Comparison of ENCODE assay signal across 12 mouse cellular contexts in genomic region chr14:8208876-8209275, GRCm38 (mm10). TPM values are rescaled to one million over a fixed set of nuclear protein-coding genes. Genes with fewer than 3 reads are reported as not detected.
DNase-seq lines count a peak whose midpoint lies in the region; ATAC-seq and TF ChIP-seq lines count a peak whose summit lies in the region.
"Had no signal": no experiment of that assay in that cellular context is flagged by ENCODE, and none has a peak within 500 bp of the region (broad histone marks: within the 10 kb centered on the region; RNA-seq: fewer than 3 reads in every experiment).

No protein-coding gene starts in this region.

- H3K36me3 ChIP-seq in kidney, embryonic 15.5 days: no peaks in the 10 kb centered on the region
- H3K36me3 ChIP-seq: intestine, embryonic 15.5 days; neural tube, embryonic 12.5 days had no signal

- no peak for TF ChIP-seq CTCF in brain, embryonic 14.5 days (IDR thresholded peaks at IDR 0.05; ENCODE audit: borderline replicate concordance, extremely low read depth, insufficient read depth, insufficient read length)

- DNase-seq in adrenal gland, postnatal 10 days: peak; percentile 29
- DNase-seq in adrenal gland, postnatal 4 days (ENCODE audit: low spot score in 2 of 2): no peak
- peak; percentile 84 for DNase-seq in brain, embryonic 14.5 days (ENCODE audit: low read depth)
- peak; percentile 66 to 86 for DNase-seq in left cerebral cortex, postnatal 14 days (ENCODE audit: low spot score in 2 of 2)
- no peak for DNase-seq in embryo, embryonic 10.5 days (ENCODE audit: low spot score)
- DNase-seq: lung, embryonic 14.5 days had no signal

- H3K4me2 ChIP-seq in kidney, embryonic 15.5 days: no peak overlapping the region
- H3K4me2 ChIP-seq: intestine, embryonic 15.5 days; lung, embryonic 14.5 days; neural tube, embryonic 12.5 days had no signal

- 0 out of 2 replicates have a peak, but pooled peaks cover 2% of the 10 kb centered on the region for H3K4me1 ChIP-seq in kidney, embryonic 15.5 days
- H3K4me1 ChIP-seq: intestine, embryonic 15.5 days had no signal

- no peaks in the 10 kb centered on the region for H3K27me3 ChIP-seq in kidney, embryonic 15.5 days
- H3K27me3 ChIP-seq: intestine, embryonic 15.5 days; neural tube, embryonic 12.5 days had no signal

- H3K9ac ChIP-seq in kidney, embryonic 15.5 days: no peak overlapping the region
- H3K9ac ChIP-seq: intestine, embryonic 15.5 days; lung, embryonic 14.5 days; neural tube, embryonic 12.5 days had no signal

- 92% methylated on average over 3 of the region's 3 CpGs for WGBS in kidney, embryonic 15.5 days

- H3K4me3 ChIP-seq in kidney, embryonic 15.5 days (replicated peaks): no peak overlapping the region
- H3K4me3 ChIP-seq: erythroblast, embryonic 14.5 days; intestine, embryonic 15.5 days; neural tube, embryonic 12.5 days had no signal

- intact Hi-C loops in left cerebral cortex, postnatal 14 days (cut with DNase I): no loop called here

- no peak for TF ChIP-seq POLR2A in brain, embryonic 14.5 days (IDR thresholded peaks at IDR 0.05; ENCODE audit: borderline replicate concordance, extremely low read depth, insufficient read depth, insufficient read length, poor library complexity, severe bottlenecking)

- no peaks in the 10 kb centered on the region for H3K9me3 ChIP-seq in kidney, embryonic 15.5 days (replicated peaks)
- H3K9me3 ChIP-seq: intestine, embryonic 15.5 days; neural tube, embryonic 12.5 days had no signal

- peak; percentile 76 for ATAC-seq in frontal cortex, adult (ENCODE audit: low TSS enrichment)
- ATAC-seq in kidney, embryonic 15.5 days (replicated peaks; ENCODE audit: low FRiP score): no peak
- no peak for ATAC-seq in CD4-positive, CD25-positive, alpha-beta regulatory T cell, adult 4 months
- ATAC-seq: intestine, embryonic 15.5 days had no signal

- no peak overlapping the region for H3K27ac ChIP-seq in kidney, embryonic 15.5 days
- H3K27ac ChIP-seq: intestine, embryonic 15.5 days; neural tube, embryonic 12.5 days had no signal

RNA-seq across cellular contexts. Expression of gene Kctd6, which starts 5.1 kb away (rescaled TPM):
- total RNA-seq in adrenal gland, postnatal 10 days (2021): 10 to 100 TPM; 13.5 to 14.3 TPM
- total RNA-seq in adrenal gland, postnatal 4 days (2021): 10 to 100 TPM; 16.0 to 18.8 TPM
- 15.0 and 16.9 TPM in 2 replicates for polyA plus RNA-seq in brain, embryonic 14.5 days (2012; rRNA removed)
- 10 to 100 TPM; 37.5 to 37.8 TPM for total RNA-seq in left cerebral cortex, postnatal 14 days (2021)
- polyA plus RNA-seq in kidney, embryonic 15.5 days (2015; fragmentation: Nextera tagmentation; extraction: Ambion mirVana): 9.0 and 9.3 TPM in 2 replicates
- polyA plus RNA-seq in CD4-positive, CD25-positive, alpha-beta regulatory T cell, adult 4 months (2017; shearing (Covaris generic)): 1 to 10 TPM; 2.0 to 3.4 TPM

RNA-seq across cellular contexts. Expression of gene Pdhb, which starts 36.1 kb away (rescaled TPM):
- total RNA-seq in adrenal gland, postnatal 10 days (2021): 100 to 1,000 TPM; 530 to 551 TPM
- 100 to 1,000 TPM; 233 to 238 TPM for total RNA-seq in adrenal gland, postnatal 4 days (2021)
- polyA plus RNA-seq in brain, embryonic 14.5 days (2012; rRNA removed): 158 and 181 TPM in 2 replicates
- total RNA-seq in left cerebral cortex, postnatal 14 days (2021): 100 to 1,000 TPM; 201 to 206 TPM
- polyA plus RNA-seq in kidney, embryonic 15.5 days (2015; fragmentation: Nextera tagmentation; extraction: Ambion mirVana): 235 and 241 TPM in 2 replicates
- 100 to 1,000 TPM; 139 to 163 TPM for polyA plus RNA-seq in CD4-positive, CD25-positive, alpha-beta regulatory T cell, adult 4 months (2017; shearing (Covaris generic))

RNA-seq across cellular contexts. Expression of gene Acox2, which starts 50.3 kb away (rescaled TPM):
- 10 to 100 TPM; 16.0 to 37.1 TPM for total RNA-seq in adrenal gland, postnatal 10 days (2021)
- total RNA-seq in adrenal gland, postnatal 4 days (2021): 10 to 100 TPM in 1 of 2 experiments, 1 to 10 TPM in 1; 1.1 to 11.4 TPM
- not detected in 2 replicates for polyA plus RNA-seq in brain, embryonic 14.5 days (2012; rRNA removed)
- not detected for total RNA-seq in left cerebral cortex, postnatal 14 days (2021)
- 0.94 and 1.1 TPM in 2 replicates for polyA plus RNA-seq in kidney, embryonic 15.5 days (2015; fragmentation: Nextera tagmentation; extraction: Ambion mirVana)
- polyA plus RNA-seq in CD4-positive, CD25-positive, alpha-beta regulatory T cell, adult 4 months (2017; shearing (Covaris generic)): not detected
- polyA plus RNA-seq: erythroblast, embryonic 14.5 days; neural tube, embryonic 12.5 days had no signal

Comparison
In these comparisons a context has a peak if more than half of its experiments do, and no peak if none do; other contexts are left out.
1. DNase-seq: peak in adrenal gland, postnatal 10 days (single experiment), brain, embryonic 14.5 days (single experiment) and left cerebral cortex, postnatal 14 days (2 of 2); none in adrenal gland, postnatal 4 days (0 of 2) and embryo, embryonic 10.5 days (single experiment).